Mouse (Mus musculus): ENCODE data around the gene Anapc16. TPM values are rescaled to one million over a fixed set of nuclear protein-coding genes. Genes with fewer than 3 reads are reported as not detected.

The Anapc16 gene
- total RNA-seq, 1 experiment, result 54.5 TPM

DNA sequence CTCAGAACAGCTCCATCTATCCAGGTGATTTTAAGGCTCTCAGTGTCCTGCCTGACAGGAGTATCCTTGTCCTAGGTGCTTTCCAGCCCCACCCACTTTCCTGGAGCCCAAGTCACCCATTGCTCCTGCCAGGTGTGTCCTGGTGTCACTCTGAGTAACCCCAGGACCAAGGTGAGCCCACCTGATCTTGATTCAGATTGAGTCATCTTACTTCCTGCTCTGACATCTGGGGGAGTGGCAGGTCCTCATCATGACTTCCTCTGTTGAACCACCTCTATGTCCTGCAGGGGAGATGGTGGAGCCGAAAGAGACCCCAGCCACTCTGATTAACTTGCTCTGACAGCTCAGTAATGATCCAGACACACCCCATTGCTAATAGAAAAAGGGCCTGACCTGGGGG, 63.9 kb downstream of the Anapc16 start:
- no peak for DNase-seq (ENCODE audit: low read depth, low spot score)
- no peak for TF ChIP-seq CHD2 (IDR thresholded peaks at IDR 0.05; ENCODE audit: low read depth, low read length)
- no peak for TF ChIP-seq ZNF384 (IDR thresholded peaks at IDR 0.05; ENCODE audit: low read depth, low read length)
- TF ChIP-seq HCFC1 (IDR thresholded peaks at IDR 0.05; ENCODE audit: borderline replicate concordance, insufficient read depth, low read length), result no peak
- TF ChIP-seq ZC3H11A (IDR thresholded peaks at IDR 0.05; ENCODE audit: borderline replicate concordance, low read depth, low read length), result no peak
- in situ Hi-C loops (cut with MboI; ENCODE audit: low sequenced_read_pairs in 2 of 2, unreplicated experiment in 2 of 2), result no loop called here
- Histone ChIP-seq H3K27ac (ENCODE audit: insufficient read depth, low read depth, low read length, poor library complexity, severe bottlenecking) (no peak overlapping the region), H3K9ac (ENCODE audit: insufficient read depth, low read depth, low read length, poor library complexity, severe bottlenecking) (no peak overlapping the region), H3K4me1 (ENCODE audit: control insufficient read depth in 2 of 2, insufficient read depth in 2 of 2, low read length in 2 of 2, poor library complexity in 1 of 2) (peaks cover 0 to 25% of the 10 kb centered on the region in 2 experiments; a peak in 2 of 4 replicates), H3K36me3 (ENCODE audit: control insufficient read depth, insufficient read depth, low read length, poor library complexity, severe bottlenecking) (no peaks in the 10 kb centered on the region), H3K9me3 (ENCODE audit: control insufficient read depth, insufficient read depth, low read depth, low read length) (no peaks in the 10 kb centered on the region), H3K4me3 (ENCODE audit: insufficient read depth in 1 of 2, low read depth in 1 of 2, low read length in 2 of 2, poor library complexity in 1 of 2, severe bottlenecking in 1 of 2) (no peak overlapping the region)

DNA sequence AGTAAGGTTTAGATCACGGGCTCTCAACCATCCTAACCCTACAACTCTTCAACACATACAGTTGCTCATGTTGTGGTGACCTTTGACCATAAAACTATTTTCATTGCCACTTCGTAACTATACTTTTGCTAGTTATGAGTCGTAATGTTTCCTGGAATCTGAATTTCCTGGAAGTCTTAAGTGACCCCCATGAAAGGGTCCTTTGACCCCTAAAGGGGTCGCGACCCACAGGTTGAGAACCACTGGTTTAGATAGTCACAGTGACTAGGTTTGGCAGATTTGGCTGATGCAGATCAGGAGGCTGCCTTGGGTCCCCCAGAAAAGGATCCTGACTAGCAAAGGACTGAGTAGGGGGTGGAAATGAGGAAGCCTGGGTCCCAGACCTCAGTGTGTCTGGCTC, 64.3 kb downstream of the Anapc16 start:
- Histone ChIP-seq H3K27ac (ENCODE audit: insufficient read depth, low read depth, low read length, poor library complexity, severe bottlenecking) (no peak overlapping the region), H3K9ac (ENCODE audit: insufficient read depth, low read depth, low read length, poor library complexity, severe bottlenecking) (no peak overlapping the region), H3K36me3 (ENCODE audit: control insufficient read depth, insufficient read depth, low read length, poor library complexity, severe bottlenecking) (no peaks in the 10 kb centered on the region), H3K4me1 (ENCODE audit: control insufficient read depth in 2 of 2, insufficient read depth in 2 of 2, low read length in 2 of 2, poor library complexity in 1 of 2) (peaks cover 0 to 23% of the 10 kb centered on the region in 2 experiments; a peak in 2 of 4 replicates), H3K4me3 (ENCODE audit: insufficient read depth in 1 of 2, low read depth in 1 of 2, low read length in 2 of 2, poor library complexity in 1 of 2, severe bottlenecking in 1 of 2) (no peak overlapping the region), H3K9me3 (ENCODE audit: control insufficient read depth, insufficient read depth, low read depth, low read length) (no peaks in the 10 kb centered on the region)
- no peak for DNase-seq (ENCODE audit: low read depth, low spot score)
- in situ Hi-C loops (cut with MboI; ENCODE audit: low sequenced_read_pairs in 2 of 2, unreplicated experiment in 2 of 2), result no loop called here
- TF ChIP-seq MAFK (IDR thresholded peaks at IDR 0.05; ENCODE audit: insufficient read depth, low read depth, low read length), result no peak
- TF ChIP-seq ZC3H11A (IDR thresholded peaks at IDR 0.05; ENCODE audit: borderline replicate concordance, low read depth, low read length), result no peak
- TF ChIP-seq CHD2 (IDR thresholded peaks at IDR 0.05; ENCODE audit: low read depth, low read length), result peak; percentile 92

Other genes with a start within 250 kb of the Anapc16 start
- gene Dnajb12, start 123.6 kb downstream of the Anapc16 start, total RNA-seq (2012; rRNA removed), result 38.2 and 47.8 TPM in 2 replicates
- 33.9 and 42.1 TPM in 2 replicates for gene Ddit4, start 51.3 kb downstream of the Anapc16 start, total RNA-seq (2012; rRNA removed)
- 16.3 and 18.8 TPM in 2 replicates for gene Ascc1, start 330 bp downstream of the Anapc16 start, total RNA-seq (2012; rRNA removed)
- gene Spock2, start 103.1 kb upstream of the Anapc16 start, total RNA-seq (2012; rRNA removed), result 4.1 and 6.7 TPM in 2 replicates
- 1.8 and 2.7 TPM in 2 replicates for gene Chst3, start 216.1 kb upstream of the Anapc16 start, total RNA-seq (2012; rRNA removed)

Data from ES-E14 (cell line).